Mouse (Mus musculus): ENCODE data around the gene Piga.

Piga gene

DNA sequence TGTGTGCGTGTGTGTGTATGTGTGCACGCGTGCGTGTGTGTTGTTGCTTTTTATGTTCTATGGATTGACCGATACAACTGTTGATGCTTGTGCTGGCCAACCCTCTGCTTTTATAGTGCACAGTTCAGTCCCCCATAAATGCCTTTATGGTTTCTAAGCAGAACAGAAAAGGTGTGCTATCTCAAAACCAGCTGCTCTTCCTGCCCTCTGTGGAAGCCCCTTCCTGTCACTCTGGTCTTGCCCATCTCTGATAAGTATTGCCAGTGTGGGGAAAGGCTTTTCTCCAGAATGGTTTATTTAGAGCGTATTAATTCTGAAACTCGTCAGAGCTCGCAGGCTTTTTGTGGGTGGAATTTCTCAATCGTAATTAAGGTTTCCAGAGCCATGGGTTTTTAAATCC is 13.1 kb downstream of the Piga start:
- no peak for DNase-seq (ENCODE audit: low spot score in 2 of 2)

DNA sequence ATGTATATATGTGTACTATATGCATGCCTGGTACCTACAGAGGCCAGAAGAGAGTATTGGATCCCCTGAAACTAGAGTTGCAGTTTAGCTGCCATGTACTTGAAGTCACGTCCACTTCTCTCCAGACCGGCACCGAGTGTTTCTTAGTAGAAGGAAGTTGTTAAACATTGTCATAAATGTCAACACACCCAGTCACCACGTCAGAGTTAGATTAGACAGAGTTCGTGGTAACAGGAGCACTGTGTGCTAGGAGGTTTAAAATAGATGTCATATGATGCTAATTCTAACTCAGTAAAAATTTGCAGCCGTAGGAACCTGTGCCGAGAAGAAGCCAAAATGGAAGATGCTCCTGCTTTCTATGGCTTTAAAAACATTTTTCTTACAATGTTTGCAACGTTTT is 17.1 kb downstream of the Piga start, which contains the start of gene Asb11:
Gene Asb11 (plus strand): TSS at position 286 of the 400 bp plus-strand sequence.
- DNase-seq (ENCODE audit: low spot score in 2 of 2): no peak

DNA sequence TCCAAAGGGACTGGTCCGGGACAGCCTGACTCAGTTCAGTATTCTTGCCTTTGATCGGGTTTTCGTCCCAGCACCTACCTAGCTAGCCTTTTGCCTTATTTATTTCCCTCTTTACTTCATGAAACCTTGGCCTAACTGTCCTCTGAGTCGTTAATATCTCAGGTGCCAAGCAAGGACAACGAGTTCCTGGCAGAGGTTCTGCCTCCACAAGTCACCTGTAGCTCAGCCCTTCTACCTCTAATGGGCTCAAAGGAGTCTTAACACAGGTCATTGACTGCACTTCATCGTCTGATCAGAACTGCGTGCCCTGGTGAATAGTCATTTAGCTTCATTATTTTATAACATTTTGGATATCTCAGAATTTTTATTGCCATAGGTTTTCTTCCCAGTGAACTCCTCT is 19.9 kb downstream of the Piga start:
- DNase-seq (ENCODE audit: low spot score in 2 of 2): no peak

DNA sequence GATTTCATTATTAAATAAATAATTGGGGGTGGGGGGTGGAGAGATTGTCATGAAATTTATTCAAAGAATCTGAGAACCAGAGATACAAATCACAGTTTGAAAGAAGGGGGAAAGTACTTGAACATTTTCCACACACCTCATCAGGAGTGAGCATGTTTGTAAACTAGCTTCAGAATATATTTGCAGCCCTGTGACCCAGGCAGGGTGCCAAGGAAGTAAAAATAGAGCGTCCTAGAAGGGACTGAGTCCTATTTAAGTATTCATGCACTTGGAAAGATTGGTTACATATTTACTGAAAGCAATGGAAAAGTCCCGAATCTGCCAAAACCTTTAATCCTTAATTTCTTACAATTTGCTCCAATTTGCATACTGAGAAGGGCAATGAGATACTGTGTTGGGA is 20.6 kb downstream of the Piga start:
- no peak for DNase-seq (ENCODE audit: low spot score in 2 of 2)

DNA sequence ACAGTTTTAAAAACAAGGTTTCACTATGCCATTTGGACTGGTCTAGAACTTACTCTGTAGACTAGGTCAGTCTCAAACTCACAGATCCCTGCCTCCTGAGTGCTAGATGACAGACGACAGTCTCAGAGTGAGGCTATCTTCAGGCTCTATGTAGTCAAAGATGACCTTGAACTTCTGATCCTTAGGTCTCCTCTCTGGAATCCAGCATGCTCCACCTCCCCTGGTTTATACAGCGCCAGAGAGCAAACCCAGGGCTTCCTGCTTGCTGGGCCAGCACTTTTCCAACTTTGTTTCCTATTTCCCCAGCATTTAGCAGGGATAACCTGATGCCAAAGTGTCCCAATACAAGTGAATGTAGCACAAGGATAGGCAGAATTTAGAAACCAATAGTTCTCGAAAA is 21.1 kb downstream of the Piga start:
- no peak for DNase-seq (ENCODE audit: low spot score in 2 of 2)

DNA sequence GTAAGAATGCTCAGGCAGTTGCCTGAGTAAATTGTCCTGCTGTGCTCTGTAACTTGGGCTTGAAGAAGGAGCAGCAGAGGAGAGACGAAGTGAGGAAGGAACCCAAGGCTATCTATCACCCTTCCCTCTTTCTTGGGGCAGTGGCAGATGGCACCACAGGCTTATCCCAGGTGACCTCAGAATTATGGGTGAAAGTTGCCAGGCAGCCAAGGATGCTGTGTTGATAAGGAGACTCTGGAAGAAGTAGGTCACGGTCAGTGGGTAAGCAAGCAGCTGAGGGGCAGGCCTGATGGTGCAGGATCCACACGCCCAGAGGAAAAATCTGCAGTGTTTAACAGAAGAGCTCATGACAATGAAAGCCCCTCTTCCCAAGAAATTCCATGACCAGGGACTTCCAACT is 21.7 kb downstream of the Piga start:
- no peak for DNase-seq (ENCODE audit: low spot score in 2 of 2)

DNA sequence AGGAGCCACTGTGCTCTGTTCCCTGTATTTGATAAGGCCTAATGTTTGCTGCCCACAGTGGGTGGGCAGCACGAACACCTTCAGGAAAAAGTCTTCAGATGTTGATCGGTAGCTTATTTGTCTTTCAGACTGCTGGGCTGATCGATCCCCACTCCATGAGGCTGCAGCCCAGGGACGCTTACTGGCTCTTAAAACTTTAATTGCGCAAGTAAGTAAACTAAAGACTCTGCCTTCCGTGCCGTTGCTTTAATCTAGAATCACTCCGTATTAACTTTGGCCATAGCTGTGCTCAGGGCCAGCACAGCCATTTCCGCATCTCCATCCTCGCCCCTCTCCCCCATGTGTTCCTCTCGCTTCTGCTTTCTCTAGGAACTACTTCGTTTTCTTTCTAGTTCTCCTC is 26.0 kb downstream of the Piga start:
- no peak for DNase-seq (ENCODE audit: low spot score in 2 of 2)

DNA sequence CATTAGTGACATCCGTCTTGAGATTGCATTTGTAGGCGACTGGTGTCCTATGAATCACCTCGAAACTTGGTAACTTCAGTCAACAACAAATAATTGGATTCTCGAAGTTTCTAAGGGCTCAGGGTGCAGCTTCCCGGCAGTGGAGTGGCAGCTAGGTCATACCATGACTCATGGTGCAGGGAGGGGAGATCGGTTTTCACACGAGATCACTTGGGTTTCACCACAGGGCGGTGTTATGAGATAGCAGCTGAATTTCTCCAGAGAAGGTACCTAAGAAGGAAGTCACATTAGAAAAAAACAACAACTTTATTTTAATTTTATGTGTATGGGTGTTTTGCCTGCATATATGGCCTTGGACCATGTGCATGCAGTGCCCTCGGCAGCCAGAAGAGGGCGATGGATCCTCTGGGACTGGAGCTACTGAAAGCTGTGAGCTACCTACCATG is 26.5 kb downstream of the Piga start:
- peak in 1 of 2 experiments; percentile 0 for DNase-seq (ENCODE audit: low spot score in 2 of 2)

DNA sequence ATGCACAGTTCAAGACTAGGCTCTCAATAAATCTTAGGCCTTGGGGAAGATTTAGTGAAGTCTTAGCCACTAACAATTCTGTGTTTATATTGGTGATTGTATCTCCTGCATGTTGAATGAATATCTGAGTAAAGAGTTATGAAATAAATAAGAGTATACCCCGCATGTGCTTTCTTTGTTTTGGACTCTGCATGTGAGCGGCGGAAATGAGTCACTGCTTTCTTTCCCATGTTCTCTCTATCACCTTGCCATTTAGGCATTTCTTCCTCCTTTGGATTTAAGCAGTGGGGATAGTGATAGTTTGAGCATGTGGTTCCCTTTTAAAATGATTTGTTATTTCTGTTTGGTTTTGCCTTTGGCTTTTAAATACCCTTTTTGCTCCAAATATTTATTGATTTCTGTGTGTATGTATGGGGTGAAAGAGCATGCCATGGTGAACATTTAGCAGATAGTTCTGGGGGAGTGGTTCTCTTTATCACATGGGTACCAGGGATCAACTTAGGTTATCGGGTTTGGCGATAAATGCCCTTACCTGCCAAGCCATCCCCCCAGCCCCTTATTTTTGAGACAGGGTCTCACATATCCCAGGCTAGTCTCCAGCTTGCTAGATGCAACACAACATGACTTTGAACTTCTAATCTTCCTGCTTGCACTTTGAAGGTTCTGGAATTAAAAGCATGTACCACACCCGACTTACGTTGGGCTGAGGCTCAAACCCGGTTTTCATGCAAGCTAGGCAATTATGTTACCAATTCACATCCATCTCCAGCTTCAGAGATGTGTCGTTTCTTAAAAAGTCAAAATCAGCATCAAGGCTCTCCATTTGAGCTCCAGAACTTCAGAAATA is 27.5 kb downstream of the Piga start:
- no peak for DNase-seq (ENCODE audit: low spot score in 2 of 2)

DNA sequence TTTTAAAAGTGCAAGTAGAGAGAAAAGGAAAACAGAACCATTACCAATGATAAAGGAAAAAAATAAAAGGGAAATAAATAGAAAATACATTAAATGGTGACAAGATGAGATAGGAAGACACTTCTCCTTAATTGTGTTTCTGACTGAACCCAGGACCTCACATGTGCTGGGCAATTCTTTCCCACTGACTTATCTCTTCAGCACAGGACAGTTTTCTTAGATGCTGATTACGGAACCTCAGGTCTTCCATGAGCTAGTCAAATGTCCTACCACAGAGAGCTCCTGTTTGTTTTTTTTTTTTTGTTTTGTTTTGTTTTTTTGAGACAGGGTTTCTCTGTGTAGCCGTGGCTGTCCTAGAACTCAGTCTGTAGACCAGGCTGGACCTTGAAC is 28.1 kb downstream of the Piga start:
- DNase-seq (ENCODE audit: low spot score in 2 of 2): no peak

DNA sequence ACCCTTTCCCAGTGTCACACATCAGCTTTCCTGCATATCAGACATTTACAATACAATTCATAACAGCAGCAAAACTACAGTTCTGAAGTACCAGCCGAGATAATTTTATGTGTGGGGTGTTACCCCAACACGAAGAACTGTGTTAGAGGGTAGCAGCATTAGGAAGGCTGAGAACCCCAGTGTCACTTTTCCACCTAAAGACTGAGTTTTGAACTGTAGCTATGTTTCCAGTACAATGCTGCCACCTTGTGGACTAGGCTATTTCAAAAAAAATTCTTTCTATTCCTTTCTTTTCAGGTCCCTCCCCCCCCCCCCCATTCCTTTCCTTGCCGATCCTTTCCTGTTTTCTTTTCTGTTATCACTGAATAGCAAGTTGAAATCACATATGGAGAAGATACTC is 29.6 kb downstream of the Piga start:
- peak in 1 of 2 experiments; percentile 1 for DNase-seq (ENCODE audit: low spot score in 2 of 2)

DNA sequence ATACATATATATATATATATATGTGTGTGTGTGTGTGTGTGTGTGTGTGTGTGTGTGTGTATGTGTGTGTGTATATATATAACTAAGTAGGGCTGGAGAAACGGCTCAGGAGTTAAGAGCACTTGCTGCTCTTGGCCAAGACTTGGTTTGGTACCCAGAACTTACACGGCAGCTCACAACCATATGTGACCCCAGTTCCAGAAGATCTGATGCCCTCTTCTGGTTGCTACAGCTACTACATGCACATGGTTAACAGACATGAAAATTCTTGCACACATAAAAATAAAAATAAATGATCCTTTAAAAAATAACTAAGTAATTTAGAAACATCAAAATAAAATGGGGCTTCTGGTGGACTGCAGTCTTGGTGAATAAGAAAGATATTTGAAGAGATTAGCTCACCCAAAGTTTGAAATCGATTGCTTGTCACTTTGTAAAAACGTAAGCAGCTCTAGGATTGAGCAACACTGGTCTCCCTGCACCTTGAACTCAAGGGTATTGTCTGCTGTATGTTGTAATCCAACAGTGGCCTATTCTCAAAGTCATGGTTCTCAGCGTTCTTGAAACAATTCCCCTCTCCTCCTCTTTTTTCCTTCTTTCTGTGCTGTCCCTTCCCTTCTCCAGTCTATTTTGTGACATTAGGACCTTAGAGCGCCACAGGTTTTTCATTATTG is 39.8 kb downstream of the Piga start:
- DNase-seq (ENCODE audit: low spot score in 2 of 2): no peak
